8 mouse cellular contexts compared by ENCODE assay signal in genomic region chr6:29526281-29527251, GRCm38 (mm10). TPM values are rescaled to one million over a fixed set of nuclear protein-coding genes. Genes with fewer than 3 reads are reported as not detected.
DNase-seq lines count a peak whose midpoint lies in the region; ATAC-seq and TF ChIP-seq lines count a peak whose summit lies in the region.

Gene Irf5 (plus strand): TSS chr6:29526625.

- no peak for TF ChIP-seq POLR2A in cerebellum, adult 2 months (IDR thresholded peaks at IDR 0.05; ENCODE audit: borderline replicate concordance, insufficient read depth, low read length)
- TF ChIP-seq POLR2A in embryonic fibroblast, embryonic 13.5 days (IDR thresholded peaks at IDR 0.05; ENCODE audit: low read depth, low read length) = 0 out of 2 replicates have a peak, but pooled peaks have one; percentile 30

- H3K9ac ChIP-seq in hindbrain, postnatal 0 days (replicated peaks; ENCODE audit: low read length) = peak within 1 kb of the TSS; percentile 48

- TF ChIP-seq CTCF in cerebellum, adult 2 months (IDR thresholded peaks at IDR 0.05; ENCODE audit: borderline replicate concordance, insufficient read depth, low read depth, low read length) = no peak
- no peak for TF ChIP-seq CTCF in E14TG2a.4 (conservative IDR thresholded peaks at IDR 0.05; ENCODE audit: low read length)
- no peak for TF ChIP-seq CTCF in embryonic fibroblast, embryonic 13.5 days (IDR thresholded peaks at IDR 0.05; ENCODE audit: borderline replicate concordance, insufficient read depth, low read length)
- no peak for TF ChIP-seq CTCF in hindbrain, postnatal 0 days (IDR thresholded peaks at IDR 0.05; ENCODE audit: low read depth)

- intact Hi-C loops in gastrocnemius, postnatal 36 days (cut with DNase I) = no loop called here

- H3K36me3 ChIP-seq in E14TG2a.4 (ENCODE audit: insufficient read depth, low read length) = no peaks in the 10 kb centered on the region
- no peaks in the 10 kb centered on the region for H3K36me3 ChIP-seq in hindbrain, postnatal 0 days (ENCODE audit: insufficient read depth, low read length)
- H3K36me3 ChIP-seq in splenic B cell, adult 2 months (ENCODE audit: control insufficient read depth, insufficient read depth, low read length, poor library complexity, severe bottlenecking) = no peaks in the 10 kb centered on the region; the same call in 1 of the 2 replicates

- peak in 1 of 2 experiments; percentile 25 for DNase-seq in cerebellum, adult 2 months
- DNase-seq in cerebellum, adult 11 months = no peak
- no peak for DNase-seq in hindbrain, postnatal 0 days (ENCODE audit: low spot score)
- peak; percentile 53 for DNase-seq in lung, postnatal 4 days
- peak; percentile 69 for DNase-seq in splenic B cell, adult 2 months (ENCODE audit: low read depth, low spot score)
- no peak for DNase-seq in gastrocnemius, postnatal 36 days

- peaks cover 7% of the 10 kb centered on the region; the same call in 1 of the 2 replicates for H3K27me3 ChIP-seq in cerebellum, adult 2 months (ENCODE audit: control insufficient read depth, insufficient read depth, low read length)
- peaks cover 85% of the 10 kb centered on the region for H3K27me3 ChIP-seq in E14TG2a.4 (ENCODE audit: insufficient read depth, low read length)
- H3K27me3 ChIP-seq in hindbrain, postnatal 0 days (ENCODE audit: insufficient read depth, low read length) = peaks cover 31% of the 10 kb centered on the region
- no peaks in the 10 kb centered on the region for H3K27me3 ChIP-seq in splenic B cell, adult 2 months (ENCODE audit: control insufficient read depth, insufficient read depth, low read length, poor library complexity, severe bottlenecking)

- WGBS in cerebellum, adult 2 months = under 1% methylated on average over 96 of the region's 96 CpGs
- WGBS in hindbrain, postnatal 0 days = 3% methylated on average over 85 of the region's 96 CpGs

- 0 out of 2 replicates have a peak, but pooled peaks cover 3% of the 10 kb centered on the region for H3K4me1 ChIP-seq in cerebellum, adult 2 months (ENCODE audit: control insufficient read depth, insufficient read depth, low read length)
- peaks cover 51% of the 10 kb centered on the region for H3K4me1 ChIP-seq in E14TG2a.4 (replicated peaks; ENCODE audit: low read depth, low read length)
- 0 out of 2 replicates have a peak, but pooled peaks cover 4% of the 10 kb centered on the region for H3K4me1 ChIP-seq in embryonic fibroblast, embryonic 13.5 days (ENCODE audit: control insufficient read depth, insufficient read depth, low read length)
- H3K4me1 ChIP-seq in hindbrain, postnatal 0 days (ENCODE audit: insufficient read depth, low read length) = peaks cover 5% of the 10 kb centered on the region; the same call in 1 of the 2 replicates

- H3K4me2 ChIP-seq in hindbrain, postnatal 0 days (ENCODE audit: low read depth, low read length) = peak within 1 kb of the TSS; percentile 93

- H3K4me3 ChIP-seq in cerebellum, adult 2 months (replicated peaks; ENCODE audit: insufficient read depth, low read depth, low read length) = peak within 1 kb of the TSS; percentile 41
- H3K4me3 ChIP-seq in E14TG2a.4 (replicated peaks; ENCODE audit: low read length) = peak within 1 kb of the TSS; percentile 79
- peak within 1 kb of the TSS; percentile 41 for H3K4me3 ChIP-seq in embryonic fibroblast, embryonic 13.5 days (ENCODE audit: insufficient read depth, low read length)
- peak within 1 kb of the TSS; percentile 50 for H3K4me3 ChIP-seq in hindbrain, postnatal 0 days (ENCODE audit: low read length)

- H3K9me3 ChIP-seq in E14TG2a.4 (ENCODE audit: low read length) = no peaks in the 10 kb centered on the region
- no peaks in the 10 kb centered on the region for H3K9me3 ChIP-seq in hindbrain, postnatal 0 days (ENCODE audit: low read length)

- no peak within 1 kb of the TSS for H3K27ac ChIP-seq in cerebellum, adult 2 months (ENCODE audit: insufficient read depth, low read length)
- no peak within 1 kb of the TSS for H3K27ac ChIP-seq in embryonic fibroblast, embryonic 13.5 days (ENCODE audit: insufficient read depth, low read length)
- H3K27ac ChIP-seq in hindbrain, postnatal 0 days = no peak within 1 kb of the TSS

- peak; percentile 39 for ATAC-seq in hindbrain, postnatal 0 days

RNA-seq across cellular contexts. Expression of gene Irf5, which starts in this region (rescaled TPM):
- polyA plus RNA-seq in cerebellum, adult 2 months (2012; rRNA removed) = 2.0 TPM in 2 replicates
- 4.2 and 4.7 TPM in 2 replicates for polyA plus RNA-seq in embryonic fibroblast, embryonic 13.5 days (2011; ENCODE audit: insufficient read length, low read depth, missing spikeins)
- total RNA-seq in hindbrain, postnatal 0 days (2014; rRNA removed) = 2.4 and 3.9 TPM in 2 replicates
- polyA plus RNA-seq in hindbrain, postnatal 0 days (2015; fragmentation: Nextera tagmentation; extraction: Ambion mirVana) = 1.8 and 2.1 TPM in 2 replicates
- 1 to 10 TPM; 1.6 to 3.7 TPM for total RNA-seq in gastrocnemius, postnatal 36 days (2021)

Comparison
In these comparisons a context has a peak if more than half of its experiments do, and no peak if none do; other contexts are left out.
1. DNase-seq: peak in lung, postnatal 4 days (2 of 2) and splenic B cell, adult 2 months (single experiment); none in cerebellum, adult 11 months (single experiment), hindbrain, postnatal 0 days (single experiment) and gastrocnemius, postnatal 36 days (0 of 2).
2. Peak in every context shown above with its lines, with median percentiles within 50 percentile points of each other: H3K4me3 ChIP-seq.